Mouse (Mus musculus): Measurements from ENCODE around the gene Guk1. TPM values are rescaled to one million over a fixed set of nuclear protein-coding genes. Genes with fewer than 3 reads are reported as not detected.

Guk1 gene
- polyA plus RNA-seq, 1 experiment from 2014 or later, result 127 TPM

Other genes starting within 250 kb of the Guk1 start
- 24.0 and 28.3 TPM in 2 replicates for gene Hist3h2ba, start 243.3 kb downstream of the Guk1 start, polyA plus RNA-seq (2015; fragmentation: Nextera tagmentation; extraction: Ambion mirVana)
- 21.8 and 23.3 TPM in 2 replicates for gene Hist3h2a, start 237.5 kb downstream of the Guk1 start, polyA plus RNA-seq (2015; fragmentation: Nextera tagmentation; extraction: Ambion mirVana)
- gene Trim17, start 237.5 kb downstream of the Guk1 start, polyA plus RNA-seq (2015; fragmentation: Nextera tagmentation; extraction: Ambion mirVana), result 0.41 and 0.65 TPM in 2 replicates
- gene Trim11, start 214.1 kb downstream of the Guk1 start, polyA plus RNA-seq (2015; fragmentation: Nextera tagmentation; extraction: Ambion mirVana), result 21.9 and 23.2 TPM in 2 replicates
- 1.9 and 3.0 TPM in 2 replicates for gene Obscn, start 55.8 kb downstream of the Guk1 start, polyA plus RNA-seq (2015; fragmentation: Nextera tagmentation; extraction: Ambion mirVana)
- gene Iba57, start 28.5 kb downstream of the Guk1 start, polyA plus RNA-seq (2015; fragmentation: Nextera tagmentation; extraction: Ambion mirVana), result 4.6 and 4.8 TPM in 2 replicates
- gene Gjc2, start 9.0 kb downstream of the Guk1 start, polyA plus RNA-seq (2015; fragmentation: Nextera tagmentation; extraction: Ambion mirVana), result 0.31 and 0.50 TPM in 2 replicates
- gene Mrpl55, start 10.3 kb upstream of the Guk1 start, polyA plus RNA-seq (2015; fragmentation: Nextera tagmentation; extraction: Ambion mirVana), result 83.1 and 84.8 TPM in 2 replicates
- 35.2 and 37.0 TPM in 2 replicates for gene 2310033P09Rik, start 16.1 kb upstream of the Guk1 start, polyA plus RNA-seq (2015; fragmentation: Nextera tagmentation; extraction: Ambion mirVana)
- 725 and 739 TPM in 2 replicates for gene Arf1, start 36.1 kb upstream of the Guk1 start, polyA plus RNA-seq (2015; fragmentation: Nextera tagmentation; extraction: Ambion mirVana)
- 0.48 and 0.55 TPM in 2 replicates for gene Wnt3a, start 98.5 kb upstream of the Guk1 start, polyA plus RNA-seq (2015; fragmentation: Nextera tagmentation; extraction: Ambion mirVana)
- gene Wnt9a, start 114.7 kb upstream of the Guk1 start, polyA plus RNA-seq (2015; fragmentation: Nextera tagmentation; extraction: Ambion mirVana), result 3.9 and 4.1 TPM in 2 replicates
- not detected in 2 replicates for gene Prss38, start 183.4 kb upstream of the Guk1 start, polyA plus RNA-seq (2015; fragmentation: Nextera tagmentation; extraction: Ambion mirVana)